Mouse (Mus musculus) layer of hippocampus, postnatal 14 days (tissue): ENCODE measurements at regions not wholly inside any gene's neighbourhood (a gene's known extent, or its start where the extent isn't known, plus 50 kb on each side); places are given as distances from the start of the nearest gene placed in this dataset.
"Not testable (repeated sequence)": the region's sequence is repeated elsewhere in the genome, so short reads cannot be mapped to it uniquely, and the experiment has no call there.

Source experiments
- DNase-seq, 2 experiments: peaks; one replicate each; pipeline ENCODE4 v3.0.0; 2021 to 2022; ENCODE audit warnings: low spot score in 2 of 2, mixed read lengths in 1 of 2

- peak; percentile 13 to 43 for DNase-seq
Measured at GRCm38 (mm10) chr7:60492028-60492995, 352.3 kb upstream of the Snrpn start.

- not testable (repeated sequence) for DNase-seq
Measured at GRCm38 (mm10) chr7:60487839-60488454, 347.9 kb upstream of the Snrpn start.

- peak; percentile 5 to 21 for DNase-seq
Measured at GRCm38 (mm10) chr7:60450074-60450603, 310.1 kb upstream of the Snrpn start.

GRCm38 (mm10) chr7:60449239-60450073 lies 309.4 kb upstream of the Snrpn start:
- not testable (repeated sequence) for DNase-seq

- no peak for DNase-seq
Measured at GRCm38 (mm10) chr7:60438781-60439180, 298.8 kb upstream of the Snrpn start.

- DNase-seq: peak; percentile 53 to 58
Measured at GRCm38 (mm10) chr7:60391011-60391863, 251.2 kb upstream of the Snrpn start.

GRCm38 (mm10) chr7:60386957-60387356 lies 246.9 kb upstream of the Snrpn start:
- DNase-seq: not testable (repeated sequence)

- DNase-seq: not testable (repeated sequence)
Measured at GRCm38 (mm10) chr7:60374001-60374400, 234.0 kb upstream of the Snrpn start.

- not testable (repeated sequence) for DNase-seq
Measured at GRCm38 (mm10) chr7:60352206-60352605, 212.2 kb upstream of the Snrpn start.
